Mouse (Mus musculus): ENCODE results near the gene Atp8a2.

DNA sequence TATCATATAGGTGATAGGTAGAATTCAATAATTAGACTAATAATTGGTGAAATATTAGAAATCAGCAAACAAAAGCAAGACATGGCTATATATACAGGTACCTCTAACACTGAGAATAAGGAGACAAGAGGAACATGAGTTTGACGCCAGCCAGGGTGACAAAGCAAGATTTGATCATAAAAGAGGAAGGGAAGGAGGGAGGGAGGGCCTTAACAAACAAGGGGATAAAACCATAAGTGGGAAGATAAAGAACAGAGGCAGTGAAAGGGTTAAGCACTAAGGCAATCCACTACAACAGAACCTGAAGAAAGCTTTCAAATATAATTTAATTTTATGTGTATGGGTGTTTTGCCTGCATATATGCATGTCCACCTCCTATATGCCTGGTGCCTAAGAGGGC, 2.4 kb downstream of the Atp8a2 start:
- TF ChIP-seq CTCF (IDR thresholded peaks at IDR 0.05) (no peak), EP300 (IDR thresholded peaks at IDR 0.05; ENCODE audit: insufficient read depth, low read depth, low read length) (no peak), POLR2A (IDR thresholded peaks at IDR 0.05; ENCODE audit: insufficient read depth, low read depth, low read length) (no peak)
